Mouse (Mus musculus): Measurements from ENCODE around the gene Alk. TPM values are rescaled to one million over a fixed set of nuclear protein-coding genes. Genes with fewer than 3 reads are reported as not detected.

Gene Alk
- polyA plus RNA-seq, 1 experiment from 2014 or later, result 0.56 TPM

DNA sequence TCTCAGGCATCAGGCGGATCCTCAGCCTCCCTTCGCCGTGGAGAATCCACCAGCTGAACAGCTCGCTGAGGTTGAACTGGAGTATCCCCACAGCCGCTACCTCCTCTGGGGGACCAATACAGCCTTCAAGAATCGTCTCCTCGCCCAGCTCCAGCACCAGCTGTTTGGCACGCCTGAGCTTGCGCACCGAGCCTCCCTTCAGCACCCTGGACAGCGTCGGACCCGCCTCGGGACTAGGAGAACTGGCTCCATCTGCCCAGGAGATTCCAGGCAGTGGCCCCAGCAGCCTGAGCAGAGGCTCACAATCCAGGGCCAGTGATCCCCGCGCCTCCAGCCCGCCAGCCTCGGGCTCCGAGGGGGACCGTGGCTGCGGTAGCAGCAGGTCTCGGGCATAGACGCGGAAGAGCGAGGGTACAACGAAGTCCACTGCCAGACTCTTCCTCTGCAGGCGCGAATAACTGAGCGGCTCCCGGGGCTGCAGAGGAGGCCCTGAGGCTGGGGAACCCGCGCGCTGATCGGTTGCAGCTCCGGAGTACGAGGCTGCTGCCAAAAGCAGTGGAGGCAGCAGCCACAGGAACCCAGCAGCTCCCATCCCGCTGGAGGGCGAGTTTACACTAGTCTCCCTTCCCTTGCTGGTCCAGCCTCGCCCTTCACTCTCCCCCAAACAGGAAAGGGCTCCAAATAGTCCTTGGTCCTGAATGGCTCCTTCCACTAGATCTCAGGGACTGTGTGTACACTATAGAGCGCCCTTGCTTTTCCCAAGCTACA, 1.1 kb downstream of the Alk start:
- H3K4me2 ChIP-seq (ENCODE audit: low read depth, low read length), result peak overlapping the region; percentile 90
- peak overlapping the region; percentile 50 for H3K4me3 ChIP-seq (ENCODE audit: low read depth, low read length)
- DNase-seq (ENCODE audit: low spot score), result peak; percentile 93
- peak; percentile 73 for ATAC-seq (ENCODE audit: low read depth)
- peaks cover 9% of the 10 kb centered on the region for H3K4me1 ChIP-seq (ENCODE audit: control insufficient read depth, insufficient read depth, low read length)
- H3K27ac ChIP-seq (replicated peaks; ENCODE audit: low read depth, low read length), result no peak overlapping the region
- WGBS, result under 1% methylated on average over 34 of the region's 40 CpGs
- no peak overlapping the region for H3K9ac ChIP-seq (ENCODE audit: low read depth, low read length)
- H3K9me3 ChIP-seq (ENCODE audit: control insufficient read depth, low read length), result no peaks in the 10 kb centered on the region
- peaks cover 39% of the 10 kb centered on the region for H3K27me3 ChIP-seq (replicated peaks; ENCODE audit: control insufficient read depth, insufficient read depth, low read length)
- no peaks in the 10 kb centered on the region for H3K36me3 ChIP-seq (ENCODE audit: control insufficient read depth, insufficient read depth, low read length)

GRCm38 (mm10) chr17:72600806-72601205, 3.6 kb downstream of the Alk start:
- Histone ChIP-seq H3K4me1 (ENCODE audit: control insufficient read depth, insufficient read depth, low read length) (peaks cover 9% of the 10 kb centered on the region), H3K9me3 (ENCODE audit: control insufficient read depth, low read length) (no peaks in the 10 kb centered on the region), H3K27me3 (replicated peaks; ENCODE audit: control insufficient read depth, insufficient read depth, low read length) (peaks cover 39% of the 10 kb centered on the region), H3K9ac (ENCODE audit: low read depth, low read length) (no peak overlapping the region), H3K36me3 (ENCODE audit: control insufficient read depth, insufficient read depth, low read length) (no peaks in the 10 kb centered on the region), H3K4me2 (ENCODE audit: low read depth, low read length) (no peak overlapping the region), H3K27ac (replicated peaks; ENCODE audit: low read depth, low read length) (no peak overlapping the region), H3K4me3 (ENCODE audit: low read depth, low read length) (no peak overlapping the region)
- no peak for ATAC-seq (ENCODE audit: low read depth)
- 84% methylated on average over 5 of the region's 5 CpGs for WGBS
- DNase-seq (ENCODE audit: low spot score), result no peak

DNA sequence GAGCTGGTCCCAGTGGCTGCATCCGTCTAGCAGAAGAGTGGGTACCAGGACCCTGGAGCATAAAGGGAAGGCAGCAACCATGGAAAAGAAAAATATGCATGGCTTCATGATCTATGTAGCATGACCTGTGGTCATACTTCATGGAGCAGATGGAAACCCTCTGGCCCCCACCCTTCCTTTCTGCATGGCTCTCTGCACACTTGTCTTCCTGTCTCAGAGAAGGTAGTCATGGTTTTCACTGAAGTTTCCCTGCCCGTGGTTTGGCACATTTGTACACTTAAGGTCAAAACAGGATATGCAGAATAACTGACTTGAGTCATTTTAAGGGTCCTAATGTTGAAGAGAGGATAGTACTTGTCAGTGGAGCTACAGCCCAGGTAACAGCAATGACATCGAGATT, 16.8 kb downstream of the Alk start:
- H3K27me3 ChIP-seq (replicated peaks; ENCODE audit: control insufficient read depth, insufficient read depth, low read length), result no peaks in the 10 kb centered on the region
- no peaks in the 10 kb centered on the region for H3K4me1 ChIP-seq (ENCODE audit: control insufficient read depth, insufficient read depth, low read length)
- WGBS, result 78% methylated on average over 3 of the region's 3 CpGs
- DNase-seq (ENCODE audit: low spot score) (no peak), ATAC-seq (ENCODE audit: low read depth) (no peak)
- H3K36me3 ChIP-seq (ENCODE audit: control insufficient read depth, insufficient read depth, low read length), result no peaks in the 10 kb centered on the region
- H3K4me2 ChIP-seq (ENCODE audit: low read depth, low read length), result no peak overlapping the region
- no peaks in the 10 kb centered on the region for H3K9me3 ChIP-seq (ENCODE audit: control insufficient read depth, low read length)
- no peak overlapping the region for H3K4me3 ChIP-seq (ENCODE audit: low read depth, low read length)
- H3K9ac ChIP-seq (ENCODE audit: low read depth, low read length), result no peak overlapping the region
- H3K27ac ChIP-seq (replicated peaks; ENCODE audit: low read depth, low read length), result no peak overlapping the region

DNA sequence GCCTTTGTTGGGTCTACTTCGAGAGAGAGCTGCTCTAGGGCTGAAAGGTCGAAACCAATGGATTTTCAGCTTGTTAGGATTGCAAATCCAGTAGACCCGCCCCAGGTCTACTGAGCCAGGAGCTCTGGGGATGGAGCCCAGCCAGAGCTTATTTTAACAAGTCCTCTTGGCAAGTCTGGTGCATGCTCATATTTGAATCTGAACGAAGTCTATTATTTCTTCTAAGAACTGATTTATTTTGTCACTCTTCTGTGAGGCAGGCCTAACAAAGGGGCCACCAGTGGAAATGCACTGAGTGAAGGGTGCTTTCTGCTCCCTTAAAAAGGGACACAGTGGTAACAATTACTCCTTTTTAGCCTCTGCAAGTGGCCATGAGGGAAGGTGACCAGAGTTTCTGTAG, 24.3 kb downstream of the Alk start:
- Histone ChIP-seq H3K4me3 (ENCODE audit: low read depth, low read length) (no peak overlapping the region), H3K27me3 (replicated peaks; ENCODE audit: control insufficient read depth, insufficient read depth, low read length) (no peaks in the 10 kb centered on the region), H3K36me3 (ENCODE audit: control insufficient read depth, insufficient read depth, low read length) (no peaks in the 10 kb centered on the region), H3K9me3 (ENCODE audit: control insufficient read depth, low read length) (no peaks in the 10 kb centered on the region), H3K9ac (ENCODE audit: low read depth, low read length) (no peak overlapping the region), H3K4me1 (ENCODE audit: control insufficient read depth, insufficient read depth, low read length) (no peaks in the 10 kb centered on the region), H3K27ac (replicated peaks; ENCODE audit: low read depth, low read length) (no peak overlapping the region), H3K4me2 (ENCODE audit: low read depth, low read length) (no peak overlapping the region)
- DNase-seq (ENCODE audit: low spot score), result peak; percentile 41
- WGBS, result 61% methylated on average over 4 of the region's 4 CpGs
- no peak for ATAC-seq (ENCODE audit: low read depth)

GRCm38 (mm10) chr17:72579321-72579720, 25.1 kb downstream of the Alk start:
- WGBS, result 85% methylated on average over 9 of the region's 9 CpGs
- DNase-seq (ENCODE audit: low spot score), result no peak

GRCm38 (mm10) chr17:72571379-72571778, 33.0 kb downstream of the Alk start:
- no peak overlapping the region for H3K4me2 ChIP-seq (ENCODE audit: low read depth, low read length)
- no peaks in the 10 kb centered on the region for H3K4me1 ChIP-seq (ENCODE audit: control insufficient read depth, insufficient read depth, low read length)
- no peak overlapping the region for H3K27ac ChIP-seq (replicated peaks; ENCODE audit: low read depth, low read length)
- no peak for ATAC-seq (ENCODE audit: low read depth)
- no peaks in the 10 kb centered on the region for H3K9me3 ChIP-seq (ENCODE audit: control insufficient read depth, low read length)
- H3K27me3 ChIP-seq (replicated peaks; ENCODE audit: control insufficient read depth, insufficient read depth, low read length), result no peaks in the 10 kb centered on the region
- no peak overlapping the region for H3K9ac ChIP-seq (ENCODE audit: low read depth, low read length)
- H3K4me3 ChIP-seq (ENCODE audit: low read depth, low read length), result no peak overlapping the region
- WGBS, result 89% methylated on average over 2 of the region's 2 CpGs
- DNase-seq (ENCODE audit: low spot score), result no peak
- no peaks in the 10 kb centered on the region for H3K36me3 ChIP-seq (ENCODE audit: control insufficient read depth, insufficient read depth, low read length)

More at GRCm38 (mm10) chr17:72579321-72579720, 25.1 kb downstream of the Alk start:
- no peak overlapping the region for H3K4me3 ChIP-seq (ENCODE audit: low read depth, low read length)
- no peak for ATAC-seq (ENCODE audit: low read depth)
- no peak overlapping the region for H3K27ac ChIP-seq (replicated peaks; ENCODE audit: low read depth, low read length)
- no peaks in the 10 kb centered on the region for H3K9me3 ChIP-seq (ENCODE audit: control insufficient read depth, low read length)
- H3K36me3 ChIP-seq (ENCODE audit: control insufficient read depth, insufficient read depth, low read length), result no peaks in the 10 kb centered on the region
- no peaks in the 10 kb centered on the region for H3K27me3 ChIP-seq (replicated peaks; ENCODE audit: control insufficient read depth, insufficient read depth, low read length)
- H3K4me2 ChIP-seq (ENCODE audit: low read depth, low read length), result no peak overlapping the region
- no peaks in the 10 kb centered on the region for H3K4me1 ChIP-seq (ENCODE audit: control insufficient read depth, insufficient read depth, low read length)
- H3K9ac ChIP-seq (ENCODE audit: low read depth, low read length), result no peak overlapping the region

DNA sequence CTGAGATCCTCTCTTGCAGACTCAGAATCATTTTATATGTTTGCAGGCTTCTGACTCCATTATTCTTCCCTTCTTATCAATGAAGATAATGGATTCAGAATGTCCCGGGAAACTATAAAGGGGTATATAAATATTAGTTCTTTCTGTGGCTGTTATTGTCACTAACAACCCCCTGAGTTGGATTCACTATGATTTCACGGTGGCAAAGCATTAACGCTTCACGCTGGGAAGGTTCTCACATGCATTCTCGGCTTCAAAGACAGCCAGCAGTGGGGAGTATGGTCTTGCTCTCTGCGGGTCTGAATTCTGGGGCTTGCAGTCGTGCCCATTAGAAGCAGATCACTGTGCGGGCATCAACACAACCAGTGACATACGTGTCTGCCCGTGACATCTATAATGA, 34.9 kb downstream of the Alk start:
- DNase-seq (ENCODE audit: low spot score), result no peak
- Histone ChIP-seq H3K4me3 (ENCODE audit: low read depth, low read length) (no peak overlapping the region), H3K27me3 (replicated peaks; ENCODE audit: control insufficient read depth, insufficient read depth, low read length) (no peaks in the 10 kb centered on the region), H3K4me2 (ENCODE audit: low read depth, low read length) (no peak overlapping the region), H3K9me3 (ENCODE audit: control insufficient read depth, low read length) (no peaks in the 10 kb centered on the region), H3K9ac (ENCODE audit: low read depth, low read length) (no peak overlapping the region), H3K27ac (replicated peaks; ENCODE audit: low read depth, low read length) (no peak overlapping the region), H3K36me3 (ENCODE audit: control insufficient read depth, insufficient read depth, low read length) (no peaks in the 10 kb centered on the region), H3K4me1 (ENCODE audit: control insufficient read depth, insufficient read depth, low read length) (no peaks in the 10 kb centered on the region)
- ATAC-seq (ENCODE audit: low read depth), result no peak
- 77% methylated on average over 10 of the region's 10 CpGs for WGBS

DNA sequence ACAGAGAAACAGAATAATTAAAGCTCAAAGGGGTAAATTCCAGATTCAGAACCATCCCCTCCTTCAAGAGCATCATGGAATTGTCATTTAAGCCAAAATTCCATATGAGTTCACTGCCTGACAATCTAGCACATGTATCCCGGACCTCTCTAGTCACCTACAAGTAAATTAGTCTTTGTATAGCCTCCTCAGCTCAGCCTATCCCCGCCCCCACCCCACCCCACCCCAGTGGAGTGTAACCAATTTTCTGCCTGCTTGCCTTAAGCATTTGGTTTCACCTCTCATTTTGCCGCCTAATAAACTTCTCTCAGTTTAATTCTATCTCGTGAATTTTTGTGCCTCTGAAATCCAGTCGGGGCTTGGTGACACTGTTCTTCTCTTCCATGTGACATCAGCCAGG, 41.0 kb downstream of the Alk start:
- ATAC-seq (ENCODE audit: low read depth), result no peak
- 59% methylated on average over 5 of the region's 5 CpGs for WGBS
- H3K27me3 ChIP-seq (replicated peaks; ENCODE audit: control insufficient read depth, insufficient read depth, low read length), result no peaks in the 10 kb centered on the region
- H3K4me3 ChIP-seq (ENCODE audit: low read depth, low read length), result no peak overlapping the region
- no peak for DNase-seq (ENCODE audit: low spot score)
- H3K36me3 ChIP-seq (ENCODE audit: control insufficient read depth, insufficient read depth, low read length), result no peaks in the 10 kb centered on the region
- no peak overlapping the region for H3K4me2 ChIP-seq (ENCODE audit: low read depth, low read length)
- no peaks in the 10 kb centered on the region for H3K4me1 ChIP-seq (ENCODE audit: control insufficient read depth, insufficient read depth, low read length)
- no peak overlapping the region for H3K9ac ChIP-seq (ENCODE audit: low read depth, low read length)
- no peaks in the 10 kb centered on the region for H3K9me3 ChIP-seq (ENCODE audit: control insufficient read depth, low read length)
- no peak overlapping the region for H3K27ac ChIP-seq (replicated peaks; ENCODE audit: low read depth, low read length)

- Histone ChIP-seq H3K36me3 (ENCODE audit: control insufficient read depth, insufficient read depth, low read length) (no peaks in the 10 kb centered on the region), H3K9ac (ENCODE audit: low read depth, low read length) (no peak overlapping the region), H3K9me3 (ENCODE audit: control insufficient read depth, low read length) (no peaks in the 10 kb centered on the region), H3K4me3 (ENCODE audit: low read depth, low read length) (no peak overlapping the region), H3K4me1 (ENCODE audit: control insufficient read depth, insufficient read depth, low read length) (no peaks in the 10 kb centered on the region), H3K27me3 (replicated peaks; ENCODE audit: control insufficient read depth, insufficient read depth, low read length) (no peaks in the 10 kb centered on the region), H3K4me2 (ENCODE audit: low read depth, low read length) (no peak overlapping the region), H3K27ac (replicated peaks; ENCODE audit: low read depth, low read length) (no peak overlapping the region)
- DNase-seq (ENCODE audit: low spot score) (no peak), ATAC-seq (ENCODE audit: low read depth) (no peak)
- WGBS, result 52% methylated on average over 3 of the region's 3 CpGs
These were observed 43.0 kb downstream of the Alk start for GRCm38 (mm10) chr17:72561471-72561870.
